Mouse (Mus musculus) MEL (cell line): ENCODE data around the gene Pex3. TPM values are rescaled to one million over a fixed set of nuclear protein-coding genes. Genes with fewer than 3 reads are reported as not detected.

Experiments
- DNase-seq: peaks from one replicate; pipeline ENCODE4 v3.0.0; 2011; ENCODE audit warnings: low read depth, low spot score
- H3K27ac ChIP-seq: 2 replicates; pipeline ENCODE4 v1.5.1; 2012; ENCODE audit warnings: low read depth, mild to moderate bottlenecking, control low read depth, low read length, moderate library complexity; ENCODE audit not compliant: control insufficient read depth
- H3K27me3 ChIP-seq, 2 experiments: fragments of 150-350 bp in 1 of 2; sonication (generic) in 1 of 2; 2 replicates each; pipeline ENCODE4 v1.6.1; 2012; ENCODE audit warnings: low read length in 2 of 2, mild to moderate bottlenecking in 2 of 2, improper control_type of control experiment in 1 of 2, moderate library complexity in 1 of 2; ENCODE audit not compliant: insufficient read depth in 2 of 2, control insufficient read depth in 1 of 2
- H3K36me3 ChIP-seq, 2 experiments: 2 replicates each; pipeline ENCODE4 v1.6.1; 2012 to 2014; ENCODE audit warnings: low read length in 2 of 2, improper control_type of control experiment in 1 of 2, inconsistent platforms in 1 of 2, mild to moderate bottlenecking in 1 of 2; ENCODE audit not compliant: insufficient read depth in 2 of 2, control insufficient read depth in 1 of 2
- H3K4me1 ChIP-seq, 2 experiments: fragments of 150-350 bp in 1 of 2; sonication (generic) in 1 of 2; 2 replicates each; pipeline ENCODE4 v1.6.1; 2012; ENCODE audit warnings: low read length in 2 of 2, improper control_type of control experiment in 1 of 2, mild to moderate bottlenecking in 1 of 2; ENCODE audit not compliant: insufficient read depth in 2 of 2, control insufficient read depth in 1 of 2
- H3K4me3 ChIP-seq, 2 experiments: fragments of 150-350 bp in 1 of 2; sonication (generic) in 1 of 2; 2 replicates each; pipeline ENCODE4 v1.5.1; 2012; ENCODE audit warnings: low read depth in 2 of 2, low read length in 2 of 2, mild to moderate bottlenecking in 2 of 2, moderate library complexity in 2 of 2, control low read depth in 1 of 2, improper control_type of control experiment in 1 of 2; ENCODE audit not compliant: control insufficient read depth in 1 of 2, insufficient read depth in 1 of 2
- H3K79me2 ChIP-seq: 2 replicates; pipeline ENCODE4 v1.6.1; 2012; ENCODE audit warnings: mild to moderate bottlenecking, low read length, moderate library complexity; ENCODE audit not compliant: control insufficient read depth, poor library complexity, insufficient read depth
- H3K9ac ChIP-seq: 2 replicates; pipeline ENCODE4 v1.6.1; 2012; ENCODE audit warnings: low read depth, mild to moderate bottlenecking, control low read depth, low read length, moderate library complexity; ENCODE audit not compliant: control insufficient read depth, poor library complexity, severe bottlenecking
- H3K9me3 ChIP-seq: fragments of 150-350 bp; sonication (generic); replicated peaks from 2 replicates; pipeline ENCODE4 v1.6.1; 2012; ENCODE audit warnings: mild to moderate bottlenecking, low read length, improper control_type of control experiment, moderate library complexity; ENCODE audit not compliant: insufficient read depth
- CHD2 ChIP-seq: IDR thresholded peaks from 2 replicates; pipeline ENCODE4 v1.6.1; 2011; ENCODE audit warnings: low read length, improper control_type of control experiment
- CTCF ChIP-seq, 3 experiments: IDR thresholded peaks in 2 of 3; conservative IDR thresholded peaks in 1 of 3; 2 replicates each; pipeline ENCODE4 v1.5.1; 2011 to 2012; ENCODE audit warnings: low read length in 3 of 3, low read depth in 2 of 3, mild to moderate bottlenecking in 2 of 3, improper control_type of control experiment in 1 of 3, inconsistent platforms in 1 of 3, mixed read lengths in 1 of 3, moderate library complexity in 1 of 3; ENCODE audit not compliant: control insufficient read depth in 1 of 3, insufficient read depth in 1 of 3, poor library complexity in 1 of 3, severe bottlenecking in 1 of 3
- EP300 ChIP-seq, 2 experiments: IDR thresholded peaks; 2 replicates each; pipeline ENCODE4 v1.6.1; 2011; ENCODE audit warnings: improper control_type of control experiment in 2 of 2, low read length in 2 of 2, low read depth in 1 of 2, mild to moderate bottlenecking in 1 of 2
- GATA1 ChIP-seq: IDR thresholded peaks from 2 replicates; pipeline ENCODE4 v1.6.1; 2011; ENCODE audit warnings: low read depth, low read length, improper control_type of control experiment
- HCFC1 ChIP-seq: IDR thresholded peaks from 2 replicates; pipeline ENCODE4 v1.6.1; 2012; ENCODE audit warnings: low read depth, mild to moderate bottlenecking, inconsistent platforms, low read length, improper control_type of control experiment, moderate library complexity
- JUND ChIP-seq: IDR thresholded peaks from 2 replicates; pipeline ENCODE4 v1.6.1; 2011; ENCODE audit warnings: low read depth, mild to moderate bottlenecking, improper control_type of control experiment, low read length
- KAT2A ChIP-seq: conservative IDR thresholded peaks from 2 replicates; pipeline ENCODE4 v1.6.1; 2012; ENCODE audit warnings: low read depth, low read length, improper control_type of control experiment, inconsistent platforms
- MAFK ChIP-seq: IDR thresholded peaks from 2 replicates; pipeline ENCODE4 v1.6.1; 2011; ENCODE audit warnings: low read depth, mild to moderate bottlenecking, low read length, improper control_type of control experiment, borderline replicate concordance
- MAX ChIP-seq: IDR thresholded peaks from 2 replicates; pipeline ENCODE4 v1.6.1; 2011; ENCODE audit warnings: low read length, improper control_type of control experiment
- MAZ ChIP-seq: IDR thresholded peaks from 2 replicates; pipeline ENCODE4 v1.6.1; 2012; ENCODE audit warnings: low read depth, mild to moderate bottlenecking, inconsistent platforms, low read length, improper control_type of control experiment
- MYC ChIP-seq: IDR thresholded peaks from 2 replicates; pipeline ENCODE4 v1.6.1; 2011; ENCODE audit warnings: low read depth, mild to moderate bottlenecking, low read length, improper control_type of control experiment, moderate library complexity
- POLR2AphosphoS5 ChIP-seq: IDR thresholded peaks from 2 replicates; pipeline ENCODE4 v1.6.1; 2012; ENCODE audit warnings: low read depth, borderline replicate concordance, mild to moderate bottlenecking, inconsistent platforms, low read length, moderate library complexity, mixed read lengths
- RCOR1 ChIP-seq: IDR thresholded peaks from 2 replicates; pipeline ENCODE4 v1.6.1; 2012; ENCODE audit warnings: low read depth, mild to moderate bottlenecking, inconsistent platforms, low read length, improper control_type of control experiment
- SIN3A ChIP-seq: IDR thresholded peaks from 2 replicates; pipeline ENCODE4 v1.6.1; 2012; ENCODE audit warnings: low read length, improper control_type of control experiment, inconsistent platforms
- TAL1 ChIP-seq: IDR thresholded peaks from 2 replicates; pipeline ENCODE4 v1.6.1; 2012; ENCODE audit warnings: mild to moderate bottlenecking, inconsistent platforms, low read length, moderate library complexity, mixed read lengths
- TBP ChIP-seq: IDR thresholded peaks from 2 replicates; pipeline ENCODE4 v1.8.0; 2011; ENCODE audit warnings: low read depth, low read length, improper control_type of control experiment
- USF1 ChIP-seq: IDR thresholded peaks from 2 replicates; pipeline ENCODE4 v1.6.1; 2014; ENCODE audit warnings: low read depth, mild to moderate bottlenecking, inconsistent platforms, low read length, improper control_type of control experiment, moderate library complexity
- ZC3H11A ChIP-seq: IDR thresholded peaks from 2 replicates; pipeline ENCODE4 v1.6.1; 2012; ENCODE audit warnings: low read depth, mild to moderate bottlenecking, inconsistent platforms, low read length, improper control_type of control experiment
- ZNF384 ChIP-seq: IDR thresholded peaks from 2 replicates; pipeline ENCODE4 v1.6.1; 2012; ENCODE audit warnings: low read depth, mild to moderate bottlenecking, inconsistent platforms, low read length, improper control_type of control experiment
- polyA plus RNA-seq, 2 experiments: library from polyadenylated mRNA; stranded (reverse) in 1 of 2; unstranded in 1 of 2; fragments of >175 nt in 1 of 2; fragments of >200 nt in 1 of 2; gene quantifications; 2 replicates each; pipeline versions ENCODE4 v1.2.1 to v1.2.4; 2012; ENCODE audit warnings: low replicate concordance in 2 of 2, low read depth in 1 of 2; ENCODE audit not compliant: insufficient read length in 2 of 2, insufficient read depth in 1 of 2, missing spikeins in 1 of 2
- total RNA-seq: library from RNA; depleted of rRNA; stranded (reverse); fragments of 300-350 nt; gene quantifications from 2 replicates; pipeline ENCODE4 v1.2.3, GENCODE M21; 2012

Pex3 gene
- total and polyA plus RNA-seq, 3 experiments: 13.8 to 15.1 TPM; not detected in 1

DNA sequence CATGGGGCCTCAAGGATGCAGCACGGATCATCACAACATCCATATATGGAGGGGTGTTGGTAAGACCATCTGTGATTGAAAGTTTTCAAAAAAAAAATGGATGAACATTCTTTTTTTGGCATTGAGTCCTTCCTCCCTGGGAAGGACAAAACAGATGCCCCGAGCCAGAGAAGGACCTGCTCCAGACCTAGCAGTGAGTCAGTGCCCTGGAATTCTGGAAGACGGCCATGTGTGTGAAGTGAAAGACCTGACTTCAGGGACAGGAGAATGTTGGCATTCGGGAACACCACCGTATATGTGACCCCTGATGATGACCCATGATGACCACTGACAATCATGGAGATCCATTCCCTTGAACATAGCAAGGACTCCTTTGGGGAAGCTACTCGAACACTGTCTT lies 63.3 kb downstream of the Pex3 start:
- H3K4me1 ChIP-seq: no peaks in the 10 kb centered on the region
- H3K4me3 ChIP-seq: no peak overlapping the region
- TF ChIP-seq MAX: no peak
- no peak for TF ChIP-seq JUND
- no peak for TF ChIP-seq CHD2
- no peak for TF ChIP-seq SIN3A
- no peak for TF ChIP-seq HCFC1
- no peak for TF ChIP-seq MAZ
- no peak for TF ChIP-seq ZC3H11A
- no peak for TF ChIP-seq MYC
- TF ChIP-seq ZNF384: no peak
- no peak for TF ChIP-seq POLR2AphosphoS5
- no peak for TF ChIP-seq CTCF (IDR thresholded peaks at IDR 0.05 in 2 of 3, conservative IDR thresholded peaks at IDR 0.05 in 1 of 3; ENCODE audit: control insufficient read depth in 1 of 3, insufficient read depth in 1 of 3, low read depth in 2 of 3, low read length in 3 of 3, poor library complexity in 1 of 3, severe bottlenecking in 1 of 3)
- no peak for TF ChIP-seq TBP
- no peak for TF ChIP-seq KAT2A
- TF ChIP-seq MAFK: no peak
- DNase-seq: no peak
- H3K27me3 ChIP-seq: no peaks in the 10 kb centered on the region; a peak in 2 of 4 replicates
- no peak overlapping the region for H3K27ac ChIP-seq
- H3K9me3 ChIP-seq: no peaks in the 10 kb centered on the region
- no peaks in the 10 kb centered on the region for H3K36me3 ChIP-seq
- H3K79me2 ChIP-seq: no peaks in the 10 kb centered on the region
- no peak overlapping the region for H3K9ac ChIP-seq

DNA sequence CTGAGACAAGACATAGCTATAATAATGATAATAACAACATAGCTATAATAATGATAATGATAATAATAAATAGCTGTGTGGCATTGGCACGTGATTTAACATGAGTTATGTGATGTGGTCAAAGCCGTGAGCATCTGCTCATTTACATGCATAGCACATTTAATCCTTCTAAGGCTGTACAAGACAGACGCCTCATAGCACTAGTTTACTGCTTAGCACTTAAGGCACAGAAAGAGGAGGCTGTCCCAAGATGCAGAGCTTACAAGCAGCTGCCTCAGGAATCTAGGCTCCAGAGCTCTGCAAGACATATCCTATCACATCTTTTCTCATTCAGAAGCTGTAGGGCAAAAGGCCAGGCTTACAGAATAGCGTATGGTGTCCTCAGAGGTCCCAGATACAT lies 67.0 kb downstream of the Pex3 start:
- TF ChIP-seq RCOR1: no peak
- TF ChIP-seq, all 39 proteins: peak for 0
- no peaks in the 10 kb centered on the region for H3K9me3 ChIP-seq
- H3K79me2 ChIP-seq: no peaks in the 10 kb centered on the region
- no peak for DNase-seq
- no peaks in the 10 kb centered on the region for H3K4me1 ChIP-seq
- H3K4me3 ChIP-seq: no peak overlapping the region
- no peak overlapping the region for H3K9ac ChIP-seq
- no peak overlapping the region for H3K27ac ChIP-seq
- H3K36me3 ChIP-seq: no peaks in the 10 kb centered on the region
- H3K27me3 ChIP-seq: no peaks in the 10 kb centered on the region

DNA sequence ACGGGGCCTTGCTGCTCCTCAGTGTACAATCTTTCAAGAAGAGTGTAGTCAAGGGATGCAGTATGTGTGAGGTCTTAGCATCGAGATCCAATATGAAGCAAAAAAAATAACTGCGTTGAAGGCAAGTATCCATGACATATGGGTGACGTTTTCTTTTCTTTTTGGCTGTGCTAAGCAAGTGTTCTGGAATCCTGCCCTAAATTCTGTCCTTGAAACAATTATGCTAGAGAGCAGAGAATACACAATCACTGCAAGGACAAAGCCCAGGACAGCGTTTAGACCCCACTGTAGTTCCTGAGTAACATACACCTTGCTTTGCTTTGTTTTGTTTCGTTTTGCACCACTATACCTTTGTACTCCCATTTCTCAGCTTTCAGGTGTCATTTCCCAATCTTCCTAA lies 73.6 kb downstream of the Pex3 start:
- no peak overlapping the region for H3K9ac ChIP-seq
- no peaks in the 10 kb centered on the region for H3K4me1 ChIP-seq
- TF ChIP-seq JUND (no peak), CHD2 (no peak), TAL1 (no peak), CTCF (IDR thresholded peaks at IDR 0.05 in 2 of 3, conservative IDR thresholded peaks at IDR 0.05 in 1 of 3; ENCODE audit: control insufficient read depth in 1 of 3, insufficient read depth in 1 of 3, low read depth in 2 of 3, low read length in 3 of 3, poor library complexity in 1 of 3, severe bottlenecking in 1 of 3) (no peak), MAX (no peak), GATA1 (no peak), EP300 (IDR thresholded peaks at IDR 0.05; ENCODE audit: low read depth in 1 of 2, low read length in 2 of 2) (no peak), MAZ (no peak), USF1 (no peak)
- H3K27me3 ChIP-seq: no peaks in the 10 kb centered on the region
- no peaks in the 10 kb centered on the region for H3K79me2 ChIP-seq
- no peaks in the 10 kb centered on the region for H3K9me3 ChIP-seq
- H3K4me3 ChIP-seq: no peak overlapping the region
- H3K27ac ChIP-seq: no peak overlapping the region
- H3K36me3 ChIP-seq: no peaks in the 10 kb centered on the region
- DNase-seq: no peak
